Mouse (Mus musculus) retina, postnatal 7 days (tissue): ENCODE measurements at regions not wholly inside any gene's neighbourhood (a gene's known extent, or its start where the extent isn't known, plus 50 kb on each side); places are given as distances from the start of the nearest gene placed in this dataset.

Experiments used
- DNase-seq: peaks from one replicate; pipeline ENCODE4 v3.0.0-alpha.2; 2012; ENCODE audit warnings: low read depth, low spot score

DNA sequence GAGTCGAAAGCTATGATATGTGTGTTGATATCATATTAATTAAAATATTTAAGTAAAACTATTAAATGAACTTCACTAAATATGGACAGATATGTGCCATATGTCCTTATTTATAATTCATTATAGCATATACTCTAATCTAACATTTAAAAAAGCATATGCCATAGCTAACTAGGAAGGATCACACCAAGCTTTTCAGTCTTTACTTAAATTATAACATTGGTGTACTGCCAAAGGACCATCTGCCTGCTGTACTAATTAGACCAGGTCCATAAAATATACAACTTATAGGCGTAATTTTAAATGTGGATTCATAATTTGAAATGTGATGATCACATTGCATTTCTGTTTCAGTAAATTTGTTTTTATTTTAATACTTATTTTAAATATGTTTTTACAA lies 651.9 kb upstream of the Klhl1 start:
- no peak for DNase-seq

DNA sequence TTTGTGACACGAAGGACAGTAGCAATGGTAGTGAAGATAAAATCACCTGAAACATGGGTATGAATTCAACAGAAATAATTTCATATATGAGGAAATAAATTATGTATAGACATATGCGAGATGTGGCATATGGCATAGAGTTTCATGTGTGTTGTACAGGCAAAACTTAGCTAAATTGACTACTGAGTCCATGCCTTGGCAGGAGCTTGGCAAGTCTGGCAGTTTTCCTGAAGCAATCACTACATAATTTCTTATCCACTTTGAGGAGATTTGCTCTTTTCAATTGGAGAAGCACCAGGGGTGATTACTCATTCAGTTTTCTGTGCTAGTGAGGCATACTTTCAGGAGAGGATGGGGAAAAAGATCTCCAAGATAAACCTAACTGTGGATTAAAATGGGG lies 646.9 kb upstream of the Klhl1 start:
- no peak for DNase-seq

DNA sequence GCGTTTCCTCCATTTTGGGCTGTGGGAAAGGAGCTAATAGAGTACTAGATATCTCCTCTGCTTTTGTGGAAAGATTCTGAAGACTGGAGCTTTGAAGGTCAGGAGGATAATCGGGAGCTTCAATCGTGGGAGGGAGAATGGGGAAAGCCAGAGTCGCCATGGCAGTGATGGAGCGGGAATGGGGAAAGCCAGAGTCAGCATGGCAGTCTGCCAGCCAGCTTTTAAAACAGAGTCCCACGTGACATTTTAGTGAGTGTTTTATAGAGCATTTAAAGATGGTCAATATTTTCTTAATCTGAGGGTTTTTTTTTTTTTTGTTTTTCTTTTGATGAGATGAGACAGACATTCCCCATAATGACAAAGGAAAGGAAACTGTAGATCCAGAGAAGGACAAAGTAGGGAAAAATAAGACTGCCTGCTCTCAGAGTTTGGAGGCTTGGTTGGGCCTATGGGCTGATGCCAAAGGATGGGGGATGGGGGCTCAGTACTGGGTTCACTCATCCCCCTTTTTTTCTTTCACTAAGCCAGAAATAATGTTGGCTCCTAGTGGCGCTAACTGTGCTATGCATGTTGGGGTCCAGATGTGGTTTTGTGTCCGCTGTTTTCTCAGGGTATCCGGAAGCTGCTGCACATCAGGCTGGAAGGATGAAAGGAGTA lies 630.2 kb upstream of the Klhl1 start:
- no peak for DNase-seq

DNA sequence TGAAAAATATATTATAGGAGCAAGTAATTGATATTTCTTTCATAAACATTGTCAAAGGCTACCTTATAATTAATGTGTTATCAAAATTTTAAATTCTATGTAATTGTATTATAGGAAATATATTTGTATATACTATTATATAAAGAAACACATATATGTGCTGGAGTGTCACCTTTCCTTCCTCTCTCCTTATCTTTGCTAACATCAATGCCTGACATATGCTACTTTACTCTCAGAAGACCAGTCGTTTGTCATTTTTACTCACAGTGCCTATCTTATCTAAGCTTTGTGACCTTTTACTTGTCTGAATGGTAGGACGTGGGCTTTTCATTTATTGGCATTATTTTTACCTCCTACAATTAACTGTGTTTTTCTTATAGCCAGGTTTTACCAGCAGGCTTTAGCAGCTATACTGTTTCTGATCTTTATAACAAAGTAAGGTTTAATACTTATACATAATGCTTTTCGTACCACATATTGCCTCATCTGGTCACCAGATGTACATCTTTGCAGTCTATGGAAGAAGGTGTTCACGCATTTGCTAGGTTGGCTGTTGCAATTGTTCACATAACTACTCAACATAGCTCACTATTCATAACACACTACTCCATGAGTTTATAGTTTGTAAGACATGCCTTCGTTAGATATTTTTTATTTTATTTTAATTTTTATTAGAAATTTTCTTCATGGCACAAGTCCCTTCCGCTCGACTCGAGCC lies 597.2 kb upstream of the Klhl1 start:
- no peak for DNase-seq

DNA sequence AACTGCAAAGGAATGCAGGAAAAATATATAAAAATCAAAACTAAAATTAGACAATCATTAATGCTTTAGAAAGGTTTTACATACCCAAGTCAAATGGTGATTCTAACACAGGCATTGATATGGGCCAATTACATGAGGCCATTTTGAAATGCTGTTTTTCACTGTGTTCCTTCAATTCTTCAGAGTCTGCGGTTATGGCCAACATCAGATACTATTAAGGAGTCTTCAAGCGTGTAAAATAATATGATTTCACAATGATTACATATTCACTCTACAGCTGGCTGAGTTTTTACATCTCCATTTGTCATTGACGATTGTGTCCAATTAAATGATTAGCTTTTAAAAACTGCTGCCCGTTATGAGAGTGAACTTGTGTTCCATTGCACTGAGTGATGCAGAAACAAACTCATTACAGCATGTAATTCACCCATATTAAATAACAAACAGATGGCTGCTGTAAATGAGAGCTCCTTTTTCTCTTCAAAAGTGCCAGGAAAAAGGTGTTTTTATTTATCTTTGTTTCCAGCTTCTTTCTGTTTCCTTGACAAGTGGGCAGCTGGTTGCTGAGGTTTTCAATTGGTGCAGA lies 582.3 kb upstream of the Klhl1 start:
- no peak for DNase-seq

DNA sequence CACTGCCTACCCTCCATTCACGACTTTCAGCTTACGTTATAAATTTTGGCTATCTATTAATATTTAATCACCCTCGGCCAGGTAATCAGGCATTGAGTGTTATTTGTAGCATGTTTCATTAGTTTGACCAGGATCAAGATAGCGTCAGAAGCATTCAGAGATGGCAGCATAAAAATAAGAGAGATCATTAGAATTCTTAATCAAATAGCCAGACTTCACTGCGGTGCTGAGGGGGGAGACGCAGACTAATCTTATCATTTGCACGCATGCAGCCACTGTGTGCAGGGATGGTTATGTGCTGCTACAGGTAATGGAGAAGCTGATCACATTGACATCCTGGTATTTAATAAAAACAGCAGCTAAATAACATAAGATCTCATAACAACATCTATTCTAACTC lies 574.5 kb upstream of the Klhl1 start:
- no peak for DNase-seq

DNA sequence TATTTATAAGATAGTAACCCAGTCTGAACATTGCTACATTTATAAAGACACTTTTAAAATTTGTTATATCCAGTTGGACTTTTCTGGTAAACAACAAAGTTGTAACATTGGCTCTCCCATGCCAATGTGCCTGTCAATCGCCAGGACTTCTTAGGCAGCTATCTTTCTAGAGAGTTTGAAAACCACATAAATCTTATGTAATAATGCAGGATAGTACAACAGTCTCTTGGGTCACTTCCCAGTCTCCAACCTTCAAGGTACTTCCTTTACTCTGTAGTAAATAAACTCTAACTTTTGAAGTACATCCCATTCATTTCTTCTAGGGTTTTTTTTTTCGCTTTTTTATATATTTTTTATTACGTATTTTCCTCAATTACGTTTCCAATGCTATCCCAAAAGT lies 570.0 kb upstream of the Klhl1 start:
- no peak for DNase-seq

DNA sequence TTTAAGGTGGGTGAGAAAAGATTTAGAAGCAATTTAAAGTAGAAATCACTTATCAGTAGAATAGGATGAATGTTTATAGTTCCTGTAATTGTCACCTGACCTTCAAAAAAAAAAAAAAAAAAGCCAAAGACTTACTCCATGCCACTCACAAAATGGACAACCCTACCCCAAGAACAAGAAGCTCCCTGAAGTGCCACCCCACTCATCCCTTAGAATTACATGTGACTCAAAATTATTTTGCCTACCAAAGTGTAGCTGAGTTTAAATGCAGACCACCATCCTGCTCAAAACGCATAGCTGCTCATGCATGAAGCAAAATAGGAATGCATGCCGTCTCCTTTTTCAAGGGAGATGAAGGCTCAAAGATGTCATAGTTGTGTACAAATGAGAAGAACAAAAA lies 568.4 kb upstream of the Klhl1 start:
- DNase-seq = no peak

DNA sequence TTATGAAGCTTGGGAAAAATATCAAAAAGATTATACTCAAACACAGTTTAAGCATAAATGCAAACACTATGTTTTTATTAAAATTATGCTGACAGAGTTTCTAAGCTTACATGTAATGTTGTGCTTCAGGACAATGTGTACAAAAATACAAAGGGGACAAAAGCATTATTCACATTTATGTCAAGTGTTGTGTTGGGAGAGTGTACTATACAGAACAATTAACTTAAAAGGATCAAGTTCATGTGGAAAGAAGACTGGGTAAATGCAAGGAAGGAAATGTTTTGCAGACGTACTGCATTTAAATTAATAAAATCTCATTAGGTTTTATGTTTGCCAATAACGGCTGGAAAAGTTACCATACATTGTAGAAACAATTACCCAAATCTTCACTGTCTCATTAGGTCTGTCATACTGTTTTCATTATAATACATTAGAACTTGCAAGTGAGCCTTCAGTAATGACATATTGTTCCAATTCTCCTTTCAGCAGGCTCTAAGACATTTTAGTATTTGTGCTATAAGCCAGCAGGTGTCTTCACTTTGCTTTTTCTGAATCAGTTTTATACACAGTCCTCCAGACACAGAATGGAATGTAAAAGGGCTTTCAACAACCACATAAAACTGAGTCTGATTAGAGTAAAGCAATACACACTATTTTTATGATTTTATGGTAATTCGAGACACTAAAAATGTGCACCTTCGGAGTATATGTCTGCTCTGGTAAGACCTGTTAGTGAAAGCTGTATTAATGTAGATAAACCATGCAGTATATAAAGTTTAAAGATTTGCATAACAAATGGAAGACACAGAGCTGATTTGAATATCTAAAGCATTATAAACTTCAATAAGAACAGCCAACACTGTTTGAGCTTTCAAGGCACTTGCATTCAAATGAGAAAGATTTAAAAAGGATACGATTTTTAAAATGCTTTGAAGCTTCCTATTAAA lies 567.7 kb upstream of the Klhl1 start:
- no peak for DNase-seq

DNA sequence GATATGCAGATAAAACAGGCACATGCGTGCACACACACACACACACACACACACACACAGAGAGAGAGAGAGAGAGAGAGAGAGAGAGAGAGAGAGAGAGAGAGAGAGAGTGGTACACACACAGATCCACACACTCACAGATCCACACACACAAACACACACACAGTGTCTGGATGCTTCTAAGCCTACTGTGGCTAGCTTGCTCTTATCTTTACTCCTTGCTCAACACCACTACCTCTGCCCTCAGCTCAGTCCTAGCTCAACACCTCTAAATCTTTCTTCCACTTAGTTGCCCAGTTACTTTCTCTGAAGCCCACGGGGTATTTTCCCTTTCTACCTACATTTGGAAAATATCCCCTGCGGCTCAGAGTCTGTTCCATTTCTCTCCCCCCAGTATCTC lies 555.9 kb upstream of the Klhl1 start:
- DNase-seq = no peak

DNA sequence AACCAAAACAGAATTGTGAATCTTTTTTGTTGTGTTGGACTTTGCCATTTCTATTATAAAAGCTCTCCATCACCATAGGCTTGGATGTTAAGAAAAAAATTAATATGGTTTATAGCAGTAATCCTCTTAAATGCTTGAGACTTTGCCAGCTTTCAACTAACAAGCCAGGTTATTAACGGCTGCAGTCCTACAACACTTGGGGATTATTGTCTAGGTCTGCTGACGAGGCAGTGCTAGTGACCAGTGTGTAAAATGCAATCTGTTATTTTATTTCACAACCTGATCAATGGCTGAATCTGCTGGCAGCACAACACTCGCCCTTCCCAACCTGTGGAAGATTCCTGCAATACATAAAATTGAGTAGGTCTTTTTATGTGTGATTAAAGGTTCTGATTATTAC lies 549.9 kb upstream of the Klhl1 start:
- peak; percentile 56 for DNase-seq

DNA sequence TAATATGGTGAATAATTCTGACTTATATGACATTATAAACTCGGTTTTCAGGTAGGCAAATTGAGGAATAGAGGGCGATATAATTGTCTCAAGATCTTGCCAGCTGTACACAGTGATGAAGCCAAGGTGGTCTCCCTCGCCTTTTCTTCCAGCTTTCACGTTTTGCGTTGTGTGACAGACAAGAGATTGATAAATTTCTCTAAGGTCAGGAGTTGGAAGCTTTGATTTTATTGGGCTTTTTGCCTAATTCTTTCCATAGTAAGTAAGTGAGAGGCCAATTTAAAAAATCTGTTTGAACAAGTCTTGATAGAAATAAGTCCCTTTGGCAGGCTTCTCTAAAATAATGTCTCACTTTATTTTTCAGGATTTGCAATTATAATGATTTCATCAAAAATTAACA lies 549.4 kb upstream of the Klhl1 start:
- no peak for DNase-seq

DNA sequence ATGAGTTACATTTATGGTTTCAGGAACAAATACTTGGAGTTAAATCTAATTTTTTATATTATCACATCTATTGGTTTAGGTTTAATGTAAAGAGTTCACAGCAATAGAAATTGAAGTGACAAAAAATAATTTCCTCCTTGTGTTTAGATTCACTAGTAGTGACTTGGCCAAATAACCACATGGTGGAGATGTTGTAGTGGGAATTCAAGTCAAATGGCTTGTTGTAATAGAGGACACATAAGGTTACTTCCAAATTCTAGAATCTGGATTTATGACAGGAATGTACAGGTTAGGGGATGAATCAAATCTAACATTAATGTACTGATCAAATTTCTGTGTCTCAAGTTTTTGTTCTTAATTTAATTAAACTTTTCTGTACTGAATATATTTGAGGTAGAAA lies 526.4 kb upstream of the Klhl1 start:
- peak; percentile 31 for DNase-seq

DNA sequence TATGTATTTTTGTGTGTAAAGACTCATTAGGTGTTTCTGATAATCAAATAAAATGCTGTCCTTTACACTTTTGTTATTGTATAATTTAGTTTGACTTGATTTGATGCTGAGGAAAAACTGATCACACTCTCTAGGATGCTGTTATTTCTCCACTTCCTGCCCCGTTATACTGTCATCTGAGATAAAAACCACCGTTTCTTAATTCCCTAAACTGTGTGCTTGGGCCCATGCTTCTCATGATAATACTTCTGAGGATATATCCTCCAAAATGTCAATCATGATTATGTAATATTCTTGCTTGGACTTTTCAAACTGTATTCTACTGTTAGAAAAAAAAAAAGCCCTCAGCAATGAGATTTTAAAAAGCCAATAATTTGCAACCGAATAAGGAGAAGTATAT lies 520.9 kb upstream of the Klhl1 start:
- no peak for DNase-seq

DNA sequence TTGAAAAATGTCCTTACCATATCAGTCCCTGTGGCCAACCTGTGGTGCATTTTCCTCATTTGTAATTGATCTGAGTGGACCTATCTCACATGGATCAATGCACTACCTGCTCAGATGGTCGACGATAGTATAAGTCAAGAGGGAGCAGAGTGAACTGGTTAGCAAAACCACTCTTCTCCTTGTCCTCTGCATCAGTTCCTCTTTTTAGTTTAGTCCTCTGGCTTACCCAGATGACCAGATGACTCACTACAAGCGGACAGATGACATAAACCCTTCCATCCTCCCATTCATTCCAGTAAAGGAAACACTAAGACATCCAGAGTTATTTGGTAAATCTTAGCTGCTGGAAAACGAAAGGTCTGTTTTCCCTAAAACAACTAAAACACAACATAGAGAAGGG lies 509.6 kb upstream of the Klhl1 start:
- DNase-seq = no peak

DNA sequence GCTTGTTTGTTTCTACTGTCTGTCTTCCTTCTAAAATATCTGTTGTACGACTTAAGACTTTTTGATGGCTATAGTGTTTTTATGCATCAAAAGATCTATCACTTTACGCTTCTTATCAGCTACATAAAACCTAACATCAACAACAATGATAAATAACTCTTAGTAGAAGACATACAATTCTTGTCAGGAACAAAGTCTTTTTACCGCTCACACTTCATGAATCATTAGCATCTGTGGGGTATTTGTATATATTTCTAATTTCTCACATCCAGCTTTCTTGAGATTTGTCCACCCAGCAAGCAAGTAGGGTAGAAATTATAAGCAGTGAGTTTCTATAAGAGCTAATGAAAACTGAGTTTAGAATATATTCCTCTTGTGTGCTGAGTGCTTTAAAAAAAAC lies 487.4 kb upstream of the Klhl1 start:
- DNase-seq = no peak

DNA sequence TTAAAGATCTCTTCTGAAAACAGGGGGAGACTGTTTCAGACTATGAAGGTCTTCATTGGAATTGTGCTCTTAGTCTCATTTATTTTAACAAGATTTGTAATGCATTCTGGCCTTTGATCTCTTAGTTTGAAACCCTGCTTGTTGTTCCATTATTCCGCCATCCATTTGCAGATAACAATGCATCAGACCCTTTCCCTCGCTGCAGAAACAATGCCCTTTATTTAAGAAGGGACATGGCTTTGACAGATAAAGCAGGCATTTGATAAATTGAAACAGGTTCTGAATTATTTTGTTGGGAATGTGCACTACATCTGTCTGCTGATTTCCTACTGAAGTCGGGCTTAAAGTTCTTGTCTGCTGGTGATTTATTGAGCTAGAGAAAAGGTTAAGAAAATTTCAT lies 476.2 kb upstream of the Klhl1 start:
- no peak for DNase-seq

DNA sequence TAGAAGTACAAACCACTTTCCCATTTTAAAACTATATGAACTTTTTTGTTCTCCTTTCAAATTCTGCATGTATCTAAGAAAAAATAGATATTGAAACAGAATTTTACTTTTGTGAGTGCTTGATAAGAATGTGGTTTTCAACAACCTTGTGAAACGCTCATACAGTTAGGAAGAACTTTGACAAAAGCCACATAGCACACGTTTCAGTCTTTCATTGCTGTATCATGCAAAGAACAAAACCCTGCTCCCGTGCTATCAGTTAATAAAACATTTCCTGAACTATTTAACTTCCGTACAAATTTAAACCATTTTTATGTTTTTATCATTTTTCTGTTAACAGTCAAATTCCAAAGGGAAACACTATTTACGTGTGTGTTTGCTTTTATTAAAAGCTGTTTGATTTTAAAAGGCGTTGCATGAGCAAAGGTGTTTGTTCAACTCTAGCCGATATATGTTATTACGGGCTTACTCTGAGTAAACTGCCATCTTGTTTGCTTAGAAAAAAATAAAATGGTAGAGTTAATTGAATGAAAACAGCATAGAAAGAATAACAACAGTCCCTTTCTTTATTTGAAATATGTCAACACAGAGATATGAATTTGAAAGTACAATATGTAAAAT lies 471.8 kb upstream of the Klhl1 start:
- no peak for DNase-seq

DNA sequence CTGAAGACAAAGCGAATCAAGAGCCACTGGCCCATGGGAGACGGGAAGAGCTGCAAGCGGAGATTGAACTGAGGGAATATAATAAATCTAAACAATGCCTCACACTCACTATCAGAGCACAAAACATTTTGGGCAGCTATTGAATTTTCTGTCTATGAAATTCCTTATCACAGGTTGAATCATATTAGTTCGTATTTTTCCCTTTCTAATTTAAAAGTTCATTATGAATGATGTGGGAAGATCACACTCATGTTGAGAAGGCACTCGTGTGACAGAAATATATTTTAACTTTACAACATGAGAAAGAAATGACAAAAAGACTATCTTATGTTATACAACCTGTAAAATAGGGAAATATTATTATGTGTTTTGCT lies 444.2 kb upstream of the Klhl1 start:
- no peak for DNase-seq

DNA sequence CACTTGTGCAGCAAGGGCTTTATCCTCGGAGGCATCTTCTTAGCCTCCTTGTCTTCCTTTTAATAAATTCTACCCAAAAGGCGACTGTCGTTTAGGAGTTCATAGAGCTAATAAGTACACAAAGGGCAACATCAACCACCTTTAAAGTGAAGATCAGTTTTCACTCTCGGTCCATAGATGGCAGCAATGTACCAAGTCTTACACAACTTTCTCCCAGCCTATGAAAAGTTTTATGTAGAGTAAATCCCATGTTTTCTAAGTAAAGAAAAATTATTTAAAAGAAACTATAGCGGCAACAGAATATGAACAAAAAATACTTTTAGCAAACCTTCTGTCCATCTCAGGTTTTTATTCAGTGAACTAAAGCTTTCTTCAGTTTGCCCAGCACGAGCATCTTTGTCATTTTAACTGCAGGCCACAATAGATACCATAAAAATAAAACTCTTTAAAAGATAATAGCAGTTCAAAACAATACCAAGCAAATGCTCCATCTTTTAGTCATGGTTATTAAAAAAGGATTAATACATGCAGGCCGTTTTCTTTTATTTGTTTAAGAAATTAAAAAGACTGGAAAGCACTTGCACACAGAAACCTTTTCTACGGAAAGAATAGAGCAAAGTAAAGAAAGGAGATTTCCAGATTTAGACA lies 443.6 kb upstream of the Klhl1 start:
- DNase-seq = peak; percentile 23

DNA sequence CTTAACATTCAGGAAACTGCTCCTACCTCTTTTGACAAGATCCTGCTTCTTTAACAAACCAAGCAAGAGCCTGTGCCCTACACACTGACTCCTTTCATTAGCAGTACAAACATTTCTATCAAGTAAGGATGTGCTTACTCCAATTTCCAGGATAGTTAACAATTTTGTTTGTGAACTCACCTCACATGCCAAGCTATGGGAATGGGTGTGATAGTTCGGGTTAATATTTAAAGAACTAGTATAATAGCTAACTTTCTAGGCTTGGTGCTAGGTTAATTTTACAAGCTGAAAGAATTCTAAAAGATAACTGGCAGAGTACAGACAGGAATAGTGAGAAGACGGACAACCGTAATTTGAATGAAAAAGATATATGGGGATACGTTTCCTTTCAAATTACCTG lies 437.2 kb upstream of the Klhl1 start:
- no peak for DNase-seq
